Mouse (Mus musculus) urinary bladder, postnatal 4 days (tissue): ENCODE results near the gene Cog5.

ENCODE experiments used
- DNase-seq, 2 experiments: peaks; one replicate each; pipeline ENCODE4 v3.0.0; 2021 to 2022; ENCODE audit warnings: low spot score in 2 of 2

The Cog5 gene

GRCm38 (mm10) chr12:31823671-31824070, 169.0 kb downstream of the Cog5 start:
- no peak for DNase-seq

GRCm38 (mm10) chr12:31824831-31825230, 170.2 kb downstream of the Cog5 start:
- no peak for DNase-seq

GRCm38 (mm10) chr12:31825821-31826220, 171.2 kb downstream of the Cog5 start:
- no peak for DNase-seq

GRCm38 (mm10) chr12:31826476-31826875, 171.8 kb downstream of the Cog5 start:
- DNase-seq = no peak

- DNase-seq = no peak
Observed at GRCm38 (mm10) chr12:31835480-31835879, 180.8 kb downstream of the Cog5 start.

GRCm38 (mm10) chr12:31836211-31836610, 181.5 kb downstream of the Cog5 start:
- DNase-seq = no peak

GRCm38 (mm10) chr12:31838521-31838920, 183.9 kb downstream of the Cog5 start:
- no peak for DNase-seq

- DNase-seq = no peak
Observed at GRCm38 (mm10) chr12:31839249-31839648, 184.6 kb downstream of the Cog5 start.

GRCm38 (mm10) chr12:31846077-31846476, 191.4 kb downstream of the Cog5 start:
- no peak for DNase-seq

GRCm38 (mm10) chr12:31848630-31849415, 194.2 kb downstream of the Cog5 start:
- no peak for DNase-seq

- DNase-seq = no peak
Observed at GRCm38 (mm10) chr12:31849601-31850000, 194.9 kb downstream of the Cog5 start.

- no peak for DNase-seq
Observed at GRCm38 (mm10) chr12:31854039-31854438, 199.4 kb downstream of the Cog5 start.

GRCm38 (mm10) chr12:31854817-31855216, 200.1 kb downstream of the Cog5 start:
- DNase-seq = no peak

- no peak for DNase-seq
Observed at GRCm38 (mm10) chr12:31857784-31858183, 203.1 kb downstream of the Cog5 start.

GRCm38 (mm10) chr12:31862668-31863538, 208.2 kb downstream of the Cog5 start:
- no peak for DNase-seq

- no peak for DNase-seq
Observed at GRCm38 (mm10) chr12:31876775-31877174, 222.1 kb downstream of the Cog5 start.

GRCm38 (mm10) chr12:31882736-31883135, 228.1 kb downstream of the Cog5 start:
- DNase-seq = no peak

GRCm38 (mm10) chr12:31884365-31884764, 229.7 kb downstream of the Cog5 start:
- DNase-seq = no peak

GRCm38 (mm10) chr12:31885084-31885483, 230.4 kb downstream of the Cog5 start:
- no peak for DNase-seq

GRCm38 (mm10) chr12:31885844-31886606, 231.4 kb downstream of the Cog5 start:
- no peak for DNase-seq

GRCm38 (mm10) chr12:31890685-31891084, 236.0 kb downstream of the Cog5 start:
- no peak for DNase-seq

- no peak for DNase-seq
Observed at GRCm38 (mm10) chr12:31892079-31892478, 237.4 kb downstream of the Cog5 start.
